Mouse (Mus musculus) thymus, adult 2 months (tissue): ENCODE measurements around the gene Snx14.

Experiments used
- CTCF ChIP-seq: fragments of 200-500 bp; IDR thresholded peaks from 2 replicates; pipeline ENCODE4 v1.5.1; 2012; ENCODE audit warnings: mild to moderate bottlenecking, control low read depth, low read length, moderate library complexity, borderline replicate concordance; ENCODE audit not compliant: control insufficient read depth, poor library complexity, insufficient read depth; ENCODE audit errors: extremely low read depth
- POLR2A ChIP-seq: fragments of 200-500 bp; IDR thresholded peaks from 2 replicates; pipeline ENCODE4 v1.6.1; 2012; ENCODE audit warnings: mild to moderate bottlenecking, low read length, control low read depth, moderate library complexity; ENCODE audit not compliant: control insufficient read depth, poor library complexity, insufficient read depth; ENCODE audit errors: extremely low read depth

DNA sequence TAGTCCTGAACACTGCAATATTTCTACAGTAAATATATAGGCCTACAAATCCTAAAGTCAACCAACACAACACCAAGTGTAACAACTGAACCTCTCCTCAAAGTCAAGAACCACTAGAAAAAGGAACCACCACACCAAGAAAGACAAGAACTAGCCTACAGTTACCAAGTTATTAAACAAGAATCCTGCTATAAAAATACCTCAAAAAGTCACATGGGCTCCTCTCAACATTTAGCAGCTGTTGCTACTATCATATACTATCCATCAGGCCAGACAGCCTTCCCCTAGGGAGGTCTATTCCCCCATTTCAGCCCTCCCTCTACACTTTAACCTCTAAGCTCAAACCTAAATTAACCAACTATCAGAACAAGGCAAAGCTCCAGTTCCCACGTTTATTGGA is 41.4 kb upstream of the Snx14 start:
- no peak for TF ChIP-seq CTCF
- no peak for TF ChIP-seq POLR2A
